Mouse (Mus musculus): ENCODE results near the gene Tfip11.

DNA sequence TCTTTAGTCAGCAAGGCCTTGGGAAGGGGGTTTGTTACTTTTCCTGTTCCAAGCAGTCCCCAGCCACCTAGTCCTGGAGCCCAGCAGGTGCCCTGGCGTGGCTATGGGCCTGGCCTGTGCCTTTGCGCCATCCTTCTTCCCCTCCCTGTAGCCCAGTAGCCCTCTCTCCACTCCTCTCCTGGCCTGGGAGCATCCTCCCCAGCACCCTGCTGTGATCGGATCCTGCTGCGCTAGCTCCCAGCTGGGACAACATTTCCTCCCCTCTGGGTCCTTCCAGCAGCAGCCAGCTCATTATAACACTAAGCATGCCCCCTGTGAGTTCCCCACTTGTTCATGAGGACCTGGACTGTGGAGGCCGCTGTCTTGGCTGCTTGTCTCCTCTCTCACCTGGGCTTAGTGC lies 20.3 kb upstream of the Tfip11 start:
- no peak for TF ChIP-seq POLR2A (IDR thresholded peaks at IDR 0.05; ENCODE audit: insufficient read length, low read depth)
- no peak for TF ChIP-seq USF1 (IDR thresholded peaks at IDR 0.05; ENCODE audit: low read depth)
- no peak for TF ChIP-seq MAX (IDR thresholded peaks at IDR 0.05; ENCODE audit: low read depth)
- TF ChIP-seq TCF3 (IDR thresholded peaks at IDR 0.05; ENCODE audit: insufficient read length, low read depth) = no peak
- no peak for TF ChIP-seq POLR2AphosphoS2 (IDR thresholded peaks at IDR 0.05; ENCODE audit: insufficient read length, low read depth)
- no peak for TF ChIP-seq TCF12 (IDR thresholded peaks at IDR 0.05; ENCODE audit: insufficient read depth, poor library complexity, severe bottlenecking)
- no peak for TF ChIP-seq E2F4 (IDR thresholded peaks at IDR 0.05; ENCODE audit: insufficient read depth)
- TF ChIP-seq SRF (IDR thresholded peaks at IDR 0.05; ENCODE audit: control insufficient read depth, insufficient read length, low read depth) = no peak
- TF ChIP-seq MYOD1 (IDR thresholded peaks at IDR 0.05; ENCODE audit: control insufficient read depth in 1 of 3, insufficient read length in 2 of 3, low read depth in 2 of 3) = no peak
- TF ChIP-seq CEBPB (IDR thresholded peaks at IDR 0.05; ENCODE audit: insufficient read depth, poor library complexity, severe bottlenecking) = no peak
